Mouse (Mus musculus) fibroblast of lung, adult 2 months (primary cell): ENCODE data around the gene Igsf21.

Experiments used
- DNase-seq: peaks from one replicate; pipeline ENCODE4 v3.0.0-alpha.2; 2011; ENCODE audit warnings: low read depth

Gene Igsf21

GRCm38 (mm10) chr4:140196717-140197116 lies 49.9 kb downstream of the Igsf21 start:
- DNase-seq: no peak

- no peak for DNase-seq
These were observed 54.1 kb downstream of the Igsf21 start for GRCm38 (mm10) chr4:140192276-140193002.

GRCm38 (mm10) chr4:140189601-140190000 lies 57.0 kb downstream of the Igsf21 start:
- no peak for DNase-seq

GRCm38 (mm10) chr4:140188626-140189025 lies 58.0 kb downstream of the Igsf21 start:
- no peak for DNase-seq

GRCm38 (mm10) chr4:140187404-140188145 lies 59.0 kb downstream of the Igsf21 start:
- DNase-seq: no peak

GRCm38 (mm10) chr4:140179576-140179975 lies 67.0 kb downstream of the Igsf21 start:
- DNase-seq: no peak

GRCm38 (mm10) chr4:140177055-140177454 lies 69.5 kb downstream of the Igsf21 start:
- DNase-seq: no peak

- no peak for DNase-seq
These were observed 72.7 kb downstream of the Igsf21 start for GRCm38 (mm10) chr4:140173746-140174399.

GRCm38 (mm10) chr4:140173084-140173483 lies 73.5 kb downstream of the Igsf21 start:
- DNase-seq: no peak

- no peak for DNase-seq
These were observed 74.7 kb downstream of the Igsf21 start for GRCm38 (mm10) chr4:140171917-140172316.

- no peak for DNase-seq
These were observed 75.4 kb downstream of the Igsf21 start for GRCm38 (mm10) chr4:140171189-140171588.

- no peak for DNase-seq
These were observed 80.7 kb downstream of the Igsf21 start for GRCm38 (mm10) chr4:140165851-140166250.

GRCm38 (mm10) chr4:140164662-140165061 lies 81.9 kb downstream of the Igsf21 start:
- DNase-seq: no peak

GRCm38 (mm10) chr4:140159617-140160016 lies 87.0 kb downstream of the Igsf21 start:
- DNase-seq: no peak

- DNase-seq: no peak
These were observed 91.6 kb downstream of the Igsf21 start for GRCm38 (mm10) chr4:140154899-140155463.

- no peak for DNase-seq
These were observed 92.1 kb downstream of the Igsf21 start for GRCm38 (mm10) chr4:140154484-140154883.

GRCm38 (mm10) chr4:140153711-140154114 lies 92.9 kb downstream of the Igsf21 start:
- DNase-seq: no peak

- no peak for DNase-seq
These were observed 93.5 kb downstream of the Igsf21 start for GRCm38 (mm10) chr4:140153101-140153500.

GRCm38 (mm10) chr4:140149706-140150105 lies 96.9 kb downstream of the Igsf21 start:
- DNase-seq: no peak

GRCm38 (mm10) chr4:140147857-140148695 lies 98.5 kb downstream of the Igsf21 start:
- no peak for DNase-seq

- no peak for DNase-seq
These were observed 99.3 kb downstream of the Igsf21 start for GRCm38 (mm10) chr4:140147079-140147840.
